Mouse (Mus musculus) spleen, postnatal 14 days (tissue): ENCODE results near the gene A630010A05Rik.
"Not testable (repeated sequence)": the region's sequence is repeated elsewhere in the genome, so short reads cannot be mapped to it uniquely, and the experiment has no call there.

Source experiments
- DNase-seq, 2 experiments: peaks; one replicate each; pipeline ENCODE4 v3.0.0; 2021 to 2022; ENCODE audit warnings: low spot score in 2 of 2

A630010A05Rik gene

GRCm38 (mm10) chr16:14562017-14562416, at the start of gene A630010A05Rik:
A630010A05Rik (plus strand) TSS chr16:14562317.
- DNase-seq, result no peak

GRCm38 (mm10) chr16:14535766-14536165, 26.4 kb upstream of the A630010A05Rik start:
- DNase-seq, result no peak

- not testable (repeated sequence) for DNase-seq
These were observed 4.9 kb upstream of the A630010A05Rik start for GRCm38 (mm10) chr16:14557191-14557590.
